Mouse (Mus musculus): ENCODE measurements around the gene Rasl12.
A peak's percentile ranks its signal among the peaks of the same experiment; 100 is the strongest.

DNA sequence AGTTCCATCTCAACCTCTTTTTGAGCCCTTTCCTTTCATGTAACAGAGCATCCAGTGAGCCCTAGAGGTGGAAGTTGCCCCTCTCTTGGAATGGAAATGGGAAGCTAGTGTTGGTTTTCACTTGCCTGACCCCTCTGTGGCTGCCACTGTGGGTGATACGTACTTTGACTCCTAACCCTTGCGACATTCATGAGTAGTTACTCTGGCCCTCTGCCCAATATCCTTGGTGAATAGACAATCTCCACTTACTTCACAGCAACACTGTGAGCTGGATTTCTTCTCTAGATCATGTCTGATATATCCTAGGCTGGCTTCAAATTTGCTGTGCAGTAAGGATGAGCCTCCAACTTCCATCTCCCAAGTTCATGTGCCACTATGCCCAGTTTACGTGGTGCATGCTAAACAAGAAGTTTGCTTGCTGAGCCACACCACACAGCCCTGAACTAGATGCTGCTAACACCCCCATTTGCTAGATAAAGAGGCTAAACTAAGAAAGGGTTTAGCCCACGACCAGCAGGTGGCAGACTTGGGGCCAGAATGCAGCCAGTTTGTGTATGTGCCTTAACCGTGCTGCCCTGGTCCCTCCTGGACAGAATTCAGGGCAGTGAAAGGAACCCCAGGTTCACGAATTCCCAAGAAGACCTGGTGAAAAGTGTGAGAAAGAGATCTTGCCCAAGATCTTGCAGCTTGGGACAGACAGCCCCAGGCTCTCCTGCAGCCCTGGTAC, 5.5 kb upstream of the Rasl12 start:
- TF ChIP-seq CTCF (IDR thresholded peaks at IDR 0.05; ENCODE audit: low read depth) (peak; percentile 85), EP300 (IDR thresholded peaks at IDR 0.05; ENCODE audit: low read depth) (no peak)
